Mouse (Mus musculus) heart, adult 8-10 months (tissue): ENCODE results near the gene Ndufa7. TPM values are rescaled to one million over a fixed set of nuclear protein-coding genes. Genes with fewer than 3 reads are reported as not detected.
"Not testable (repeated sequence)": the region's sequence is repeated elsewhere in the genome, so short reads cannot be mapped to it uniquely, and the experiment has no call there.

ENCODE experiments used
- DNase-seq: peaks from one replicate; pipeline ENCODE4 v3.0.0; 2022; ENCODE audit warnings: low spot score
- total RNA-seq, 4 experiments: library from RNA; stranded (reverse); gene quantifications; 2 replicates each; pipeline ENCODE4 v1.2.4; 2022

The Ndufa7 gene
- total RNA-seq, 4 experiments from 2014 or later, result 676 to 749 (median 700) TPM

- no peak for DNase-seq
Measured at GRCm38 (mm10) chr17:33811142-33811516, 13.2 kb upstream of the Ndufa7 start.

DNA sequence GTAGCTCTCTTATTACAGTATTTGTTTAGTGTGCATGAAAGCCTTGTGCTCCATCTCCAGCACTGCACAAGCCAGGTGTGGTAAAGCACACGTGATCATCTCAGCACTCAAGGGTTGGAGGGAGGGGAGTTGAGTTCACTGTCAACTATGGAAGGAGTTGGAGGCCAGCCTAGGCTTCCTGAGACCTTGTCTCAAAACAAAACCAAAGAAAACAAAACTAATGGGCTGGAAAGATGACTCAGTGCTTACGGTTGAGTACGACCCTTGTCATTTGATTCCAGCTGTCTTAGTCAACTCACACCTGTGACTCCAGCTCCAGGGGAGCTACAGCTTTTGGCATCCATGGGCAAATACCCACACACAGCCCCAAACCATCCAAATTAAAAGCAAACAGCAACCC, 11.9 kb upstream of the Ndufa7 start:
- DNase-seq, result peak; percentile 55

- peak; percentile 74 for DNase-seq
Measured at GRCm38 (mm10) chr17:33812990-33813389, 11.4 kb upstream of the Ndufa7 start.

GRCm38 (mm10) chr17:33815399-33815798, 9.0 kb upstream of the Ndufa7 start:
- no peak for DNase-seq

- DNase-seq, result no peak
Measured at GRCm38 (mm10) chr17:33816612-33817011, 7.8 kb upstream of the Ndufa7 start.

GRCm38 (mm10) chr17:33817184-33817968, 7.0 kb upstream of the Ndufa7 start:
- DNase-seq, result peak; percentile 82

DNA sequence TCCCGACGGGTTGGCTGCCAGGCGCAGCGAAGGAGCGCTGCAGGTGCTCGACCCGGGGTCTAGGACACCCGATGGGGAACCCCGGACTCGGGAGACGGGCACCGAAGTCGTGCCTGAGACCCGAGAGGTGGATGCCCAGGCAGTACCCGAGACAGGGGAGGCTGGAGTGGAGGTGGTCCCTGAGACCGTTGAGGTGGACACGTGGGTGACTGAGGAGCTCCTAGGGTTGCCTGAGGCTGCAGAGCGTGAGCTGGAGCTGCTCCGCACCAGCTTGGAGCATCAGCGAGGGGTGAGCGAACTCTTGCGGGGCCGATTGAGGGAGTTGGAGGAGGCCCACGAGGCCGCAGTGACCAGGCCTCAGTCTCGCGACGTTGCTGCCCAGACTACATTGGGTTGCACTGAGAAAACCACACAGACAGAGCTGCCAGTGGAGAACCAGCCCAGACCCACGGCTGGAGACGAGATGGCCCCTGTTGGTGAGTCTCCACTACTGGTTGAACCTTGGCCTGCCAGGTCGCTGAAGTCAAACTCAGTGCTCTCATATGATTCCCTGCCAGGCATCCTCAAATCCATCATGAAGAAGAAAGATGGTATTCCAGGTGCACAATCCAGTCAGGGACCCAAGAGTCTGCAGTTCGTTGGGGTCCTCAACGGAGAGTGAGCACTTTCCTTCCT, 6.3 kb upstream of the Ndufa7 start:
- DNase-seq, result no peak

DNA sequence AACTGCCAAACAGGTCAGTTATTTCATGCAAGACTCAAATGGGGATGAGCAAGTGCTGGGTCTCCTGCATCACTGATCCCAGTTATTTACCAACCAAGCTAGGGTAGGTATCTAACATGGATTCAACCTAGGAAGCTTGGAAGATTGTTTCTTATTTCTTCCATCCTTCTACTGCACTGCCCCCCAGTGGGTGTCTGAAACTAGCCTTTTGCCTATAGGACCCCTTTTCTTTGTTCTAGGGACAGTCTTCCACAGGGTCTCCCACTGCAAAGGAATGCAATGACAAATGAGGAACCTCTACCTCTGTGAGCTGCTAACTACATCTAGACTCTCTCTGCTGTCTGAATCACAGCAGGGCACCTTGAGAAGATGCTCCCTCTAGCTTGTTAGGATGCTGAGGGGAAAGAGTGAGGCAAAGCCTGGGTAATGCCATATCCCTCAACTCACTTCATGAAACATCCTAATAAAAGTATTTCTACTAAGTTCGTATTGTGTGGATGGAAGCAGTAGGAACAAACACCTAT, 1.9 kb upstream of the Ndufa7 start:
- DNase-seq, result no peak

DNA sequence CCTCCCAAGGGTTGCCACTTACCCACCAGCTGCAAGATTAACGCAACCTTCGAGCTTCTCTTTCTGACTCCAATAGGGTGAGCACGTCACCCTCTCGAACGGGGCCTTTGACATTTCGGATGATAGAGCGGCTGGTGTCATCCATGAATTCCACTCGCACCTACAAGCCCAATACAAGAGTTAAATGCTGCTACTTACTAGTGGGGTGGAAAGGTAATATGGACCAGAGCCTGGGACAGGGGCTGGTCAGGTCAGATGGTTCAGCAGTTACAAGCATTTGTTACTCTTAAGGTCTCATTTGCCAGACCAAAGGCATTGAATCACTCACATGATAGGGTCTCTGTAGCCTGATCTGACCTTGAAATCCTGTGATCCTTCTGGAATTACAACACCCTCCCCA, 1.2 kb upstream of the Ndufa7 start:
- DNase-seq, result not testable (repeated sequence)

GRCm38 (mm10) chr17:33824997-33825330, 592 bp downstream of the Ndufa7 start:
- DNase-seq, result not testable (repeated sequence)

GRCm38 (mm10) chr17:33825462-33825861, 1.1 kb downstream of the Ndufa7 start:
- no peak for DNase-seq

- peak; percentile 79 for DNase-seq
Measured at GRCm38 (mm10) chr17:33826850-33827249, 2.5 kb downstream of the Ndufa7 start.

- DNase-seq, result peak; percentile 90
Measured at GRCm38 (mm10) chr17:33828892-33829291, 4.5 kb downstream of the Ndufa7 start.

DNA sequence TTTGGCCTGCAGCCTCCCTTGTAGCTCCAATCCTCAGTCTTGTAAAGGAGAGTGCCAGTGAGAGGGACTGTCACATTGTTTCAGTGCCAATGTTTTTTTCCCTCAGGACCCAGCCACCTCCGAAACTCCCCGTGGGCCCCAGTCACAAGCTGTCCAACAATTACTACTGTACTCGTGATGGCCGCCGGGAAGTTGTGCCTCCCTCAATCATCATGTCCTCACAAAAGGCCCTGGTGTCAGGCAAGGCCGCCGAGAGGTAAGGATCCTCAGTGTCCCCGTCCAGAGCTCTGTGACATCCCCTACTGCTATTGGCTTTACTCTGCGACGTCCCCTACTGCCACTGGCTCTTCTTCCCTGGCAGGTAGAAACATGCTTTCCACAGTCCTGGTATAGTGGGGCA, 5.2 kb downstream of the Ndufa7 start:
- DNase-seq, result no peak

- DNase-seq, result peak; percentile 93
Measured at GRCm38 (mm10) chr17:33842966-33843795, 18.8 kb downstream of the Ndufa7 start, which contains the start of gene Cd320. Cd320 (plus strand) TSS chr17:33843091.

GRCm38 (mm10) chr17:33844196-33844595, 19.8 kb downstream of the Ndufa7 start:
- DNase-seq, result no peak

GRCm38 (mm10) chr17:33848139-33848538, 23.8 kb downstream of the Ndufa7 start:
- no peak for DNase-seq

DNA sequence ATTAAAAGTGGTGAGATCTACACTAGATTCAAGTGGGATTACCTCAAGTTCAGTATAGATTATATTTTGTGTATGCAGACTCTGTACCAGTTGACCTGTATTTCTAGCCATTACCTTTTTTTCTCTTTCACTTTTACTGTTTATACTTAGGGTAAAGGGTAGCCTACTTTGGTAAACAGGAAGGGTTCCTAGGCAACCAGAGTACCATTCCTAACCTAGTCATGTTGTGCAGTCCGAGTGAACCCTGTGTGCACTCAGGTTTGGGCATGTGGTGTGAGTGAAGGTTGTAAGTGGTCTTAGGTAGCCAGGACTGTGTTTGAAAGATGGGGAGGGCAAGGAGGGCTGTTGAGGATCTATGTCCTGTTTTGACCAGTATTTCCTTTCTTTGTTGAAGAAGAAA, 27.0 kb downstream of the Ndufa7 start:
- DNase-seq, result no peak

GRCm38 (mm10) chr17:33857816-33858215, 33.4 kb downstream of the Ndufa7 start:
- DNase-seq, result no peak

DNA sequence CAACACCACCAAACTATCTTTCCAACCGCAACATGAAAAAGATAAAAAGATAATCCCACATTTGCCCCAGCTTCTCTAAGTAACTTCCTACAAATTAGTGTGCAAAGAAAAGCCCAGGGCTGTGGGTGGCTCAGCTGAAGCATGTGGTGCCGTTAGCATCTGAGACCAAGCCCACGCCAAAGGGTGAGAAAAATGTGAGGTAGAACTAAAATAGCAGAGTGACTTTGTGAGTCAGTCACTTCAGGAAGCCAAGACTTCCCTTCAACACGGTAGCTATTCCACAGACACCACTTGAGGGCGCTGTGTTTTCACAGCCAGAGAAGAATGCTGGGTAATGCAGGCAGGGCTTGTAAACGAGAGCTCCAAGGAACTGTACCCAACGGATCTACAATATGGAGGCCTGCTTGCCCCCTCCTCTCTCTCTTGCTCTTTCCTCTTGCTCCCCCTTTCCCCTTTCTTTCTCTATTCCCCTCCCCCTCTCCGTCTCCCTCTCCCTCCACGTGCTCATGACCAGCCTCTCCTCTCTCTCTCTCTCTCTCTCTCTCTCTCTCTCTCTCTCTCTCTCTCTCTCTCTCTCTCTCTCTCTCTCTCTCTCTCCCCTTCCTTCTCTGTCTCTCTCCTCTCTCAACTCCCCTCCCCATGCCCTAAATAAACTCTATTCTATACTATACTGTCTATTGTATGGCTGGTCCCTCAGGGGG, 41.1 kb downstream of the Ndufa7 start:
- DNase-seq, result peak; percentile 31

GRCm38 (mm10) chr17:33873537-33873936, 49.2 kb downstream of the Ndufa7 start, which contains the start of gene Gm7029:
Gm7029 (plus strand) TSS chr17:33873837.
- DNase-seq, result not testable (repeated sequence)
